Mouse (Mus musculus) MEL (cell line): ENCODE data around the gene Slc8a1. TPM values are rescaled to one million over a fixed set of nuclear protein-coding genes. Genes with fewer than 3 reads are reported as not detected.

Experiments used
- DNase-seq: peaks from one replicate; pipeline ENCODE4 v3.0.0; 2011; ENCODE audit warnings: low read depth, low spot score
- H3K27ac ChIP-seq: 2 replicates; pipeline ENCODE4 v1.5.1; 2012; ENCODE audit warnings: low read depth, mild to moderate bottlenecking, control low read depth, low read length, moderate library complexity; ENCODE audit not compliant: control insufficient read depth
- H3K27me3 ChIP-seq, 2 experiments: fragments of 150-350 bp in 1 of 2; sonication (generic) in 1 of 2; 2 replicates each; pipeline ENCODE4 v1.6.1; 2012; ENCODE audit warnings: low read length in 2 of 2, mild to moderate bottlenecking in 2 of 2, improper control_type of control experiment in 1 of 2, moderate library complexity in 1 of 2; ENCODE audit not compliant: insufficient read depth in 2 of 2, control insufficient read depth in 1 of 2
- H3K36me3 ChIP-seq, 2 experiments: 2 replicates each; pipeline ENCODE4 v1.6.1; 2012 to 2014; ENCODE audit warnings: low read length in 2 of 2, improper control_type of control experiment in 1 of 2, inconsistent platforms in 1 of 2, mild to moderate bottlenecking in 1 of 2; ENCODE audit not compliant: insufficient read depth in 2 of 2, control insufficient read depth in 1 of 2
- H3K4me1 ChIP-seq, 2 experiments: fragments of 150-350 bp in 1 of 2; sonication (generic) in 1 of 2; 2 replicates each; pipeline ENCODE4 v1.6.1; 2012; ENCODE audit warnings: low read length in 2 of 2, improper control_type of control experiment in 1 of 2, mild to moderate bottlenecking in 1 of 2; ENCODE audit not compliant: insufficient read depth in 2 of 2, control insufficient read depth in 1 of 2
- H3K4me3 ChIP-seq, 2 experiments: fragments of 150-350 bp in 1 of 2; sonication (generic) in 1 of 2; 2 replicates each; pipeline ENCODE4 v1.5.1; 2012; ENCODE audit warnings: low read depth in 2 of 2, low read length in 2 of 2, mild to moderate bottlenecking in 2 of 2, moderate library complexity in 2 of 2, control low read depth in 1 of 2, improper control_type of control experiment in 1 of 2; ENCODE audit not compliant: control insufficient read depth in 1 of 2, insufficient read depth in 1 of 2
- H3K79me2 ChIP-seq: 2 replicates; pipeline ENCODE4 v1.6.1; 2012; ENCODE audit warnings: mild to moderate bottlenecking, low read length, moderate library complexity; ENCODE audit not compliant: control insufficient read depth, poor library complexity, insufficient read depth
- H3K9ac ChIP-seq: 2 replicates; pipeline ENCODE4 v1.6.1; 2012; ENCODE audit warnings: low read depth, mild to moderate bottlenecking, control low read depth, low read length, moderate library complexity; ENCODE audit not compliant: control insufficient read depth, poor library complexity, severe bottlenecking
- H3K9me3 ChIP-seq: fragments of 150-350 bp; sonication (generic); replicated peaks from 2 replicates; pipeline ENCODE4 v1.6.1; 2012; ENCODE audit warnings: mild to moderate bottlenecking, low read length, improper control_type of control experiment, moderate library complexity; ENCODE audit not compliant: insufficient read depth
- BHLHE40 ChIP-seq: IDR thresholded peaks from 2 replicates; pipeline ENCODE4 v1.6.1; 2012; ENCODE audit warnings: low read depth, mild to moderate bottlenecking, inconsistent platforms, low read length, improper control_type of control experiment, borderline replicate concordance
- CHD1 ChIP-seq: IDR thresholded peaks from 2 replicates; pipeline ENCODE4 v1.6.1; 2012; ENCODE audit warnings: low read depth, mild to moderate bottlenecking, inconsistent platforms, low read length, improper control_type of control experiment
- CHD2 ChIP-seq: IDR thresholded peaks from 2 replicates; pipeline ENCODE4 v1.6.1; 2011; ENCODE audit warnings: low read length, improper control_type of control experiment
- CTCF ChIP-seq, 3 experiments: IDR thresholded peaks in 2 of 3; conservative IDR thresholded peaks in 1 of 3; 2 replicates each; pipeline ENCODE4 v1.5.1; 2011 to 2012; ENCODE audit warnings: low read length in 3 of 3, low read depth in 2 of 3, mild to moderate bottlenecking in 2 of 3, improper control_type of control experiment in 1 of 3, inconsistent platforms in 1 of 3, mixed read lengths in 1 of 3, moderate library complexity in 1 of 3; ENCODE audit not compliant: control insufficient read depth in 1 of 3, insufficient read depth in 1 of 3, poor library complexity in 1 of 3, severe bottlenecking in 1 of 3
- EP300 ChIP-seq, 2 experiments: IDR thresholded peaks; 2 replicates each; pipeline ENCODE4 v1.6.1; 2011; ENCODE audit warnings: improper control_type of control experiment in 2 of 2, low read length in 2 of 2, low read depth in 1 of 2, mild to moderate bottlenecking in 1 of 2
- GATA1 ChIP-seq: IDR thresholded peaks from 2 replicates; pipeline ENCODE4 v1.6.1; 2011; ENCODE audit warnings: low read depth, low read length, improper control_type of control experiment
- HCFC1 ChIP-seq: IDR thresholded peaks from 2 replicates; pipeline ENCODE4 v1.6.1; 2012; ENCODE audit warnings: low read depth, mild to moderate bottlenecking, inconsistent platforms, low read length, improper control_type of control experiment, moderate library complexity
- MAX ChIP-seq: IDR thresholded peaks from 2 replicates; pipeline ENCODE4 v1.6.1; 2011; ENCODE audit warnings: low read length, improper control_type of control experiment
- MAZ ChIP-seq: IDR thresholded peaks from 2 replicates; pipeline ENCODE4 v1.6.1; 2012; ENCODE audit warnings: low read depth, mild to moderate bottlenecking, inconsistent platforms, low read length, improper control_type of control experiment
- MEF2A ChIP-seq: IDR thresholded peaks from 2 replicates; pipeline ENCODE4 v1.6.1; 2014; ENCODE audit warnings: low read depth, mild to moderate bottlenecking, inconsistent platforms, low read length, improper control_type of control experiment; ENCODE audit not compliant: poor library complexity, insufficient replicate concordance, severe bottlenecking; ENCODE audit errors: extremely low read depth
- MXI1 ChIP-seq: IDR thresholded peaks from 2 replicates; pipeline ENCODE4 v1.6.1; 2011; ENCODE audit warnings: mild to moderate bottlenecking, low read depth, low read length, improper control_type of control experiment
- MYC ChIP-seq: IDR thresholded peaks from 2 replicates; pipeline ENCODE4 v1.6.1; 2011; ENCODE audit warnings: low read depth, mild to moderate bottlenecking, low read length, improper control_type of control experiment, moderate library complexity
- RAD21 ChIP-seq: IDR thresholded peaks from 2 replicates; pipeline ENCODE4 v1.6.1; 2011; ENCODE audit warnings: mild to moderate bottlenecking, low read depth, low read length, improper control_type of control experiment
- SIN3A ChIP-seq: IDR thresholded peaks from 2 replicates; pipeline ENCODE4 v1.6.1; 2012; ENCODE audit warnings: low read length, improper control_type of control experiment, inconsistent platforms
- SMC3 ChIP-seq: IDR thresholded peaks from 2 replicates; pipeline ENCODE4 v1.6.1; 2011; ENCODE audit warnings: low read depth, low read length, improper control_type of control experiment
- TAL1 ChIP-seq: IDR thresholded peaks from 2 replicates; pipeline ENCODE4 v1.6.1; 2012; ENCODE audit warnings: mild to moderate bottlenecking, inconsistent platforms, low read length, moderate library complexity, mixed read lengths
- TBP ChIP-seq: IDR thresholded peaks from 2 replicates; pipeline ENCODE4 v1.8.0; 2011; ENCODE audit warnings: low read depth, low read length, improper control_type of control experiment
- TCF12 ChIP-seq: IDR thresholded peaks from 2 replicates; pipeline ENCODE4 v1.6.1; 2014; ENCODE audit warnings: low read depth, mild to moderate bottlenecking, inconsistent platforms, low read length, improper control_type of control experiment, moderate library complexity
- USF1 ChIP-seq: IDR thresholded peaks from 2 replicates; pipeline ENCODE4 v1.6.1; 2014; ENCODE audit warnings: low read depth, mild to moderate bottlenecking, inconsistent platforms, low read length, improper control_type of control experiment, moderate library complexity
- ZC3H11A ChIP-seq: IDR thresholded peaks from 2 replicates; pipeline ENCODE4 v1.6.1; 2012; ENCODE audit warnings: low read depth, mild to moderate bottlenecking, inconsistent platforms, low read length, improper control_type of control experiment
- polyA plus RNA-seq, 2 experiments: library from polyadenylated mRNA; stranded (reverse) in 1 of 2; unstranded in 1 of 2; fragments of >175 nt in 1 of 2; fragments of >200 nt in 1 of 2; gene quantifications; 2 replicates each; pipeline versions ENCODE4 v1.2.1 to v1.2.4; 2012; ENCODE audit warnings: low replicate concordance in 2 of 2, low read depth in 1 of 2; ENCODE audit not compliant: insufficient read length in 2 of 2, insufficient read depth in 1 of 2, missing spikeins in 1 of 2
- total RNA-seq: library from RNA; depleted of rRNA; stranded (reverse); fragments of 300-350 nt; gene quantifications from 2 replicates; pipeline ENCODE4 v1.2.3, GENCODE M21; 2012; rRNA removed

Gene Slc8a1
- total RNA-seq = 1.0 and 1.8 TPM in 2 replicates
- polyA plus RNA-seq = under 1 TPM in 1 of 2 experiments, not detected in 1; 0.86 TPM

DNA sequence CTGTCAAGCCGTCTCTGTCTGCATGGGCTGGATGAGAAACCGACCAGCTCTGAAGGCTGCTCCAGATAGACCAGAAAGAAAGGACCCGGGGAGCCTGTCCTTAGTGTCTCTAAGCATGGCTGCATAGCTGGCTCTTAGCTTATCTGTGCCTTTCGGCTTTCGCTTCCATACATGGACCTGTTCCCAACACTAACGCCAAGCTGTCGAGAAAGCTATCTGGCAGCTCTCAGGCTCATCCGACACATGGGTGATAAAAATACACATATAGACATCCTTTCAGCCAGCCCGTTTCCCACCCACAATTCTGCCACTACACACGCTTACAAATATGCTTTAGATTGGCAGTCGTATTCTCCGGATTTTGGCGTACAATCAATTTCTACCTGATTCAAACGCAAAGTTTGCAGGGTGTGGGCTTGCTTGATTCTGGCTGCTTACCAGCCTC is at the start of gene Slc8a1:
Slc8a1 (minus strand) TSS at position 67 of the 445 bp plus-strand sequence.
- Histone ChIP-seq H3K4me1 (no peaks in the 10 kb centered on the region), H3K36me3 (no peaks in the 10 kb centered on the region), H3K9ac (no peak within 1 kb of the TSS), H3K27me3 (no peaks in the 10 kb centered on the region), H3K4me3 (no peak within 1 kb of the TSS), H3K27ac (no peak within 1 kb of the TSS), H3K79me2 (no peaks in the 10 kb centered on the region), H3K9me3 (no peaks in the 10 kb centered on the region)
- DNase-seq = no peak
- TF ChIP-seq TAL1 = no peak
- no peak for TF ChIP-seq CTCF (IDR thresholded peaks at IDR 0.05 in 2 of 3, conservative IDR thresholded peaks at IDR 0.05 in 1 of 3; ENCODE audit: control insufficient read depth in 1 of 3, insufficient read depth in 1 of 3, low read depth in 2 of 3, low read length in 3 of 3, poor library complexity in 1 of 3, severe bottlenecking in 1 of 3)
- TF ChIP-seq USF1 = no peak
- no peak for TF ChIP-seq HCFC1
- TF ChIP-seq BHLHE40 = no peak
- TF ChIP-seq EP300 (IDR thresholded peaks at IDR 0.05; ENCODE audit: low read depth in 1 of 2, low read length in 2 of 2) = no peak
- TF ChIP-seq CHD1 = no peak
- TF ChIP-seq MAX = no peak
- no peak for TF ChIP-seq TCF12
- TF ChIP-seq TBP = no peak
- no peak for TF ChIP-seq GATA1
- no peak for TF ChIP-seq MXI1
- no peak for TF ChIP-seq MAZ
- TF ChIP-seq MEF2A = no peak
- TF ChIP-seq SIN3A = no peak
- TF ChIP-seq, all 39 proteins: peak for 0

DNA sequence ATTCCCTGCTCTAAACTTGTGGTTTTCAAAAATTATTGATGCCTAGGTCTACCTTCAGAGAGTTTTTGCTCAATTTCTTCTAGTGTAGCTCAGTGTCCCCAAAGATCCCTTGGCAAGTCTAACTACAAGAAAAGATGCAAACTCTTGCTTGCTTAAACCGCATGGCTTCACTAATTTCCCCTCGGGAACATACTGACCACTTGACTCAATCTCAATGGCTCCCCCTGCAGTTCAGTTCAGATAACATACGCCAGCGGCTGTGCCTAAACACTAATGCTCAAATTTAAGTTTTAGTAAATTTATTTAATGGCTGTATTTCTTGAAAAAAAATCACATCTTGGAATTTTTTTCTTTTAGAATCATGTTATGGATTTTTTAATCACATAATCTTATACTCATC is 49.2 kb upstream of the Slc8a1 start:
- peak; percentile 72 for DNase-seq
- Histone ChIP-seq H3K36me3 (no peaks in the 10 kb centered on the region; a peak in 1 of 4 replicates), H3K27ac (no peak overlapping the region), H3K9me3 (no peaks in the 10 kb centered on the region), H3K4me1 (no peaks in the 10 kb centered on the region), H3K9ac (no peak overlapping the region), H3K4me3 (no peak overlapping the region), H3K27me3 (no peaks in the 10 kb centered on the region), H3K79me2 (no peaks in the 10 kb centered on the region)
- TF ChIP-seq MYC (peak; percentile 56; the same call in 1 of the 2 replicates), SMC3 (peak; percentile 89), ZC3H11A (peak; percentile 89), CHD2 (no peak), CTCF (IDR thresholded peaks at IDR 0.05 in 2 of 3, conservative IDR thresholded peaks at IDR 0.05 in 1 of 3; ENCODE audit: control insufficient read depth in 1 of 3, insufficient read depth in 1 of 3, low read depth in 2 of 3, low read length in 3 of 3, poor library complexity in 1 of 3, severe bottlenecking in 1 of 3) (peak; percentile 50 to 80 (median 62)), RAD21 (peak; percentile 83)
